8 mouse cellular contexts compared by ENCODE assay signal in genomic region chr10:69534716-69535115, GRCm38 (mm10).
DNase-seq lines count a peak whose midpoint lies in the region; ATAC-seq and TF ChIP-seq lines count a peak whose summit lies in the region.

No protein-coding gene starts in this region.

- H3K4me3 ChIP-seq in gastrocnemius, adult 2 months = peak overlapping the region; percentile 73
- H3K4me3 ChIP-seq in forebrain, embryonic 14.5 days (ENCODE audit: low read depth, low read length) = peak overlapping the region; percentile 48
- H3K4me3 ChIP-seq in liver, embryonic 13.5 days (replicated peaks) = peak overlapping the region; percentile 27; the same call in 1 of the 2 replicates

- 42% methylated on average over 9 of the region's 9 CpGs for WGBS in forebrain, embryonic 14.5 days
- 61% methylated on average over 9 of the region's 9 CpGs for WGBS in liver, embryonic 13.5 days (ENCODE audit: insufficient replicate concordance)

- H3K9me3 ChIP-seq in forebrain, embryonic 14.5 days (replicated peaks; ENCODE audit: control insufficient read depth, low read length) = no peaks in the 10 kb centered on the region
- H3K9me3 ChIP-seq in liver, embryonic 13.5 days (replicated peaks) = no peaks in the 10 kb centered on the region

- peak overlapping the region; percentile 72 for H3K9ac ChIP-seq in forebrain, embryonic 14.5 days (ENCODE audit: low read length)
- no peak overlapping the region for H3K9ac ChIP-seq in liver, embryonic 13.5 days

- DNase-seq in gastrocnemius, adult 2 months = no peak
- DNase-seq in gastrocnemius, adult 8-10 months (ENCODE audit: low spot score in 2 of 2) = no peak
- peak; percentile 34 for DNase-seq in 3T3-L1 (ENCODE audit: low read depth, low spot score)
- DNase-seq in forebrain, embryonic 14.5 days (ENCODE audit: low spot score) = peak; percentile 59
- no peak for DNase-seq in liver, embryonic 13.5 days
- no peak for DNase-seq in frontal cortex, postnatal 25 days (ENCODE audit: low spot score in 2 of 2)
- DNase-seq in lung, postnatal 14 days = no peak

- H3K27me3 ChIP-seq in forebrain, embryonic 14.5 days (replicated peaks; ENCODE audit: control insufficient read depth, insufficient read depth, low read length) = no peaks in the 10 kb centered on the region
- no peaks in the 10 kb centered on the region for H3K27me3 ChIP-seq in liver, embryonic 13.5 days

- peak overlapping the region; percentile 93 for H3K27ac ChIP-seq in gastrocnemius, adult 2 months
- H3K27ac ChIP-seq in forebrain, embryonic 14.5 days (ENCODE audit: low read depth, low read length) = peak overlapping the region; percentile 86; the same call in 1 of the 2 replicates
- no peak overlapping the region for H3K27ac ChIP-seq in liver, embryonic 13.5 days

- no peak for ATAC-seq in forebrain, embryonic 14.5 days
- no peak for ATAC-seq in liver, embryonic 13.5 days (ENCODE audit: low read depth)
- ATAC-seq in monocyte, adult 5-6 weeks (replicated peaks; ENCODE audit: insufficient number of reproducible peaks, low FRiP score, low TSS enrichment, poor library complexity, severe bottlenecking) = no peak

- intact Hi-C loops in gastrocnemius, adult 2 months (cut with DNase I) = loop anchor here (5.0 kb wide), 1 partner anchor 118 kb away; no protein-coding TSS in a partner anchor

- H3K36me3 ChIP-seq in forebrain, embryonic 14.5 days (ENCODE audit: control insufficient read depth, insufficient read depth, low read length) = no peaks in the 10 kb centered on the region
- no peaks in the 10 kb centered on the region for H3K36me3 ChIP-seq in liver, embryonic 13.5 days

- peak overlapping the region; percentile 53 for H3K4me2 ChIP-seq in forebrain, embryonic 14.5 days (ENCODE audit: low read length)
- peak overlapping the region; percentile 32; the same call in 1 of the 2 replicates for H3K4me2 ChIP-seq in liver, embryonic 13.5 days

- TF ChIP-seq CTCF in gastrocnemius, adult 2 months (IDR thresholded peaks at IDR 0.05) = no peak

- H3K4me1 ChIP-seq in forebrain, embryonic 14.5 days (ENCODE audit: control insufficient read depth, insufficient read depth, low read length) = peaks cover 6% of the 10 kb centered on the region; the same call in 1 of the 2 replicates
- no peaks in the 10 kb centered on the region for H3K4me1 ChIP-seq in liver, embryonic 13.5 days (replicated peaks)

Comparison
In these comparisons a context has a peak if more than half of its experiments do, and no peak if none do; other contexts are left out.
1. DNase-seq: peak in 3T3-L1 (single experiment) and forebrain, embryonic 14.5 days (single experiment); none in gastrocnemius, adult 2 months (single experiment), gastrocnemius, adult 8-10 months (0 of 2), liver, embryonic 13.5 days (single experiment), frontal cortex, postnatal 25 days (0 of 2) and lung, postnatal 14 days (single experiment).
2. Peak in every context shown above with its lines, with median percentiles within 50 percentile points of each other: H3K4me3 ChIP-seq.